Mouse (Mus musculus): ENCODE results near the gene Iqce. TPM values are rescaled to one million over a fixed set of nuclear protein-coding genes. Genes with fewer than 3 reads are reported as not detected.

Gene Iqce
- total and polyA plus RNA-seq, 3 experiments = 2.2 to 11.2 (median 5.3) TPM

DNA sequence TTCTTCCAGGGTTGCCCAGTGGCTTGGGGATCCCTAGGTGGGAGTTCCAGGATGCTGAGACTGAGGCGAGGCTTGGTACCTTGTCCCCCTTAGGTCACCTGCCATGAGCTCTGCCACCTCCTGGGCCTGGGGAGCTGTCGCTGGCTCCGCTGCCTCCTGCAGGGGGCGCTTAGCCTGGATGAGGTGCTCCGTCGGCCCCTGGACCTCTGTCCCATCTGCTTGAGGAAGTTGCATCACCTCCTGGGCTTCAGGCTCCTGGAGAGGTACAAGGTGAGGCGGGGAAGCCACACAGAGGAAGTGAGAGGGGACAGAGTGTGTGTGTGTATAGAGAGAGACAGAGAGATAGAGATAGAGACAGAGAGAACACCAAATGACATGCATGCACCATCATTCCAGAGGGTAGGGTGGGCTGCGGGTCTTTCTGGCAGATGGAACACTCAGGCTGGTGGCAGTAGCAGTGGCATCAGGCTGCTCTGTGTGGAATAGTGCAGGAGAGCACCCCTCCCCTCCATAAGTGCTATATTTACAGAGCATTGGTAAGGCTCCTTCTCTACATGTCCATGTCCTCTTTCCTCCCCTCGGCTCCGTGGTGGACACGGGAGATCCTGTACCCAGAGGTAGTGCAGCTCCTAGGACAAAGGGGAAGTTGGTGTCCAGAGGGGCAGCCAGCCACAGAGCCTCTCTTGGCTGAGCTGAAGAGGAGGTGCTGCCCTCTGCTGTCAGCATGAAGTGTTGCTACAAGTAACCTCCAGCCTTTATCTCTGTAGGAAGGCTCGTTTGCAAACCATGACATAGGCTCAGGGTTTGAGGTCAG lies 47.1 kb upstream of the Iqce start (continued):
- TF ChIP-seq CHD2 (IDR thresholded peaks at IDR 0.05; ENCODE audit: low read length) = no peak
- peak; percentile 59; the same call in 1 of the 2 replicates for TF ChIP-seq MEF2A (IDR thresholded peaks at IDR 0.05; ENCODE audit: borderline replicate concordance, low read depth, low read length)
- TF ChIP-seq MXI1 (IDR thresholded peaks at IDR 0.05; ENCODE audit: low read depth, low read length) = no peak
- TF ChIP-seq ZNF384 (IDR thresholded peaks at IDR 0.05; ENCODE audit: low read depth, low read length) = no peak
- no peak for TF ChIP-seq PAX5 (IDR thresholded peaks at IDR 0.05; ENCODE audit: low read length)
- TF ChIP-seq CTCF (conservative IDR thresholded peaks at IDR 0.05 in 1 of 2, IDR thresholded peaks at IDR 0.05 in 1 of 2; ENCODE audit: low read depth in 2 of 2, low read length in 2 of 2) = peak; percentile 84 to 91
- no peak for TF ChIP-seq TBP (conservative IDR thresholded peaks at IDR 0.05; ENCODE audit: low read depth, low read length)
- TF ChIP-seq ZMIZ1 (IDR thresholded peaks at IDR 0.05; ENCODE audit: low read depth, low read length) = 0 out of 2 replicates have a peak, but pooled peaks have one; percentile 38
- no peak for TF ChIP-seq CHD1 (IDR thresholded peaks at IDR 0.05; ENCODE audit: low read depth, low read length)
- TF ChIP-seq UBTF (IDR thresholded peaks at IDR 0.05; ENCODE audit: low read depth, low read length) = no peak
- no peak for TF ChIP-seq USF2 (conservative IDR thresholded peaks at IDR 0.05; ENCODE audit: low read depth, low read length)
- TF ChIP-seq MAZ (IDR thresholded peaks at IDR 0.05; ENCODE audit: low read depth, low read length) = 0 out of 2 replicates have a peak, but pooled peaks have one; percentile 51

DNA sequence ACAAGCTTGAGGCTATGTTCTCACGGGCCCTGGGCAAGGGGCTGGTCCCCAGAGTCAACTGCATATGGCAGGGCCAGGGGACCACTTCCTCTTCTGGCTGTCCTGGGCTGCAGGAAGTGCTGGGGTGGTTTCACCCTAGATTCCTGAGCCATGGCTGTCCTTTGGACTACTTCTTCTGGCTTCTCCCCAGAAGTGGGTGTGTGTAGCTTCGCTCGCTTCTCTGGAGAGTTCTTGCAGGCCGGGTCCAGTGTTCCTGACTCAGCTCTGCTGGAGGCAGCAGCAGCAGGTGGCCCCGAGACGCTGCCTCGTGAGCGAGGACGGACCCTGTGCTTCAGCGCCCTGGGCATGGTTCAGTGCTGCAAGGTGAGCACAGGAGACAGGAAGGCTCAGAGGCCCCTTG lies 46.2 kb upstream of the Iqce start:
- no peak overlapping the region for H3K4me2 ChIP-seq (ENCODE audit: insufficient read depth, low read depth, poor library complexity, severe bottlenecking)
- in situ Hi-C loops (cut with MboI; ENCODE audit: low pct_ligation_motif_present, low pct_unique_long_range_greater_than_20kb, low sequenced_read_pairs) = loop anchor here (10.0 kb wide), 1 partner anchor 204 kb away; no protein-coding TSS in a partner anchor
- H3K9ac ChIP-seq (ENCODE audit: insufficient read depth, low read depth) = no peak overlapping the region
- H3K27me3 ChIP-seq (replicated peaks) = no peaks in the 10 kb centered on the region
- H3K36me3 ChIP-seq (replicated peaks in 1 of 2; ENCODE audit: control insufficient read depth in 1 of 2, insufficient read depth in 1 of 2, low read length in 1 of 2) = peaks cover 29 to 75% of the 10 kb centered on the region in 2 experiments
- no peaks in the 10 kb centered on the region for H3K79me2 ChIP-seq (replicated peaks; ENCODE audit: control insufficient read depth, extremely low read depth, insufficient read depth, poor library complexity, severe bottlenecking)
- DNase-seq (ENCODE audit: extremely low read depth) = no peak
- H3K9me3 ChIP-seq (replicated peaks; ENCODE audit: low read length) = peaks cover 14% of the 10 kb centered on the region
- TF ChIP-seq ELF1 (IDR thresholded peaks at IDR 0.05; ENCODE audit: low read depth, low read length) (0 out of 2 replicates have a peak, but pooled peaks have one; percentile 9), CTCF (conservative IDR thresholded peaks at IDR 0.05 in 1 of 2, IDR thresholded peaks at IDR 0.05 in 1 of 2; ENCODE audit: low read depth in 2 of 2, low read length in 2 of 2) (no peak), RCOR1 (conservative IDR thresholded peaks at IDR 0.05; ENCODE audit: low read depth, low read length) (no peak), POLR2AphosphoS2 (IDR thresholded peaks at IDR 0.05; ENCODE audit: low read depth, low read length) (no peak)
- H3K4me1 ChIP-seq (ENCODE audit: control insufficient read depth in 1 of 2, insufficient read depth in 2 of 2) = peaks cover 16 to 40% of the 10 kb centered on the region in 2 experiments
- H3K27ac ChIP-seq (ENCODE audit: insufficient read depth, low read depth) = no peak overlapping the region; the same call in 1 of the 2 replicates
- dilution Hi-C loops (cut with MboI; ENCODE audit: extremely low pct_ligation_motif_present, extremely low pct_unique_long_range_greater_than_20kb, low sequenced_read_pairs) = no loop called here
- peak overlapping the region in 1 of 3 experiments; percentile 51 for H3K4me3 ChIP-seq (replicated peaks in 1 of 3; ENCODE audit: low read depth in 2 of 3, low read length in 2 of 3, poor library complexity in 1 of 3)

DNA sequence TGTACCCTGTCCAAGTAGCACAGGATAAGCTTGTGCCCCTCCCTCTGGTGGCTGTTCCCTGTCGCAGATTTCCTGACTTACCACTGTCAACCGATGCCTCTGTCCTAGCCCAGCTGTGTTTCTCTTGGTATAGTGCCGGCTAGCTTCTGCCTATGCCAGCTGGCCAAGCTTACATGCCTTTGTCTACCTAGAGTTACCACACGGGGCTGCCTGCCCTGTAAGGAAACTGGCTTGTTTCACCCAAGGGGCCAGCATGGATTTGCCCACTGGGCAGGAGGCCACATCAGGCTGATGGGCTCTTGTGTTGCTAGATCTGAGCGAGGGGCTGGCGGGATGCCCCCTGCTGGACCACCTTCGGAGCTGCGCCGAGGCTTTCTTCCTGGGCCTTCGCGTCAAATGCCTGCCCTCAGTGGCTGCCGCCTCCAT lies 41.5 kb upstream of the Iqce start:
- in situ Hi-C loops (cut with MboI; ENCODE audit: low pct_ligation_motif_present, low pct_unique_long_range_greater_than_20kb, low sequenced_read_pairs) = loop anchor here (5.0 to 10.0 kb wide), 3 partner anchors 36 to 199 kb away; partner anchors contain the start of gene Brat1
- Histone ChIP-seq H3K27me3 (replicated peaks) (no peaks in the 10 kb centered on the region), H3K36me3 (replicated peaks in 1 of 2; ENCODE audit: control insufficient read depth in 1 of 2, insufficient read depth in 1 of 2, low read length in 1 of 2) (peaks cover 8 to 43% of the 10 kb centered on the region in 2 experiments), H3K9me3 (replicated peaks; ENCODE audit: low read length) (no peaks in the 10 kb centered on the region), H3K79me2 (replicated peaks; ENCODE audit: control insufficient read depth, extremely low read depth, insufficient read depth, poor library complexity, severe bottlenecking) (no peaks in the 10 kb centered on the region), H3K27ac (ENCODE audit: insufficient read depth, low read depth) (no peak overlapping the region), H3K4me2 (ENCODE audit: insufficient read depth, low read depth, poor library complexity, severe bottlenecking) (no peak overlapping the region), H3K4me3 (replicated peaks in 1 of 3; ENCODE audit: low read depth in 2 of 3, low read length in 2 of 3, poor library complexity in 1 of 3) (no peak overlapping the region), H3K4me1 (ENCODE audit: control insufficient read depth in 1 of 2, insufficient read depth in 2 of 2) (peaks cover 14 to 55% of the 10 kb centered on the region in 2 experiments), H3K9ac (ENCODE audit: insufficient read depth, low read depth) (no peak overlapping the region)
- dilution Hi-C loops (cut with MboI; ENCODE audit: extremely low pct_ligation_motif_present, extremely low pct_unique_long_range_greater_than_20kb, low sequenced_read_pairs) = no loop called here
- TF ChIP-seq CTCF (conservative IDR thresholded peaks at IDR 0.05 in 1 of 2, IDR thresholded peaks at IDR 0.05 in 1 of 2; ENCODE audit: low read depth in 2 of 2, low read length in 2 of 2) = peak in 1 of 2 experiments; percentile 42; a peak in 2 of 4 replicates
- peak; percentile 24 for TF ChIP-seq SMC3 (IDR thresholded peaks at IDR 0.05; ENCODE audit: low read depth, low read length)
- TF ChIP-seq ELF1 (IDR thresholded peaks at IDR 0.05; ENCODE audit: low read depth, low read length) = no peak
- no peak for DNase-seq (ENCODE audit: extremely low read depth)
